ENCODE assay signal across 22 mouse cellular contexts in genomic region chr1:67092473-67092872, GRCm38 (mm10). TPM values are rescaled to one million over a fixed set of nuclear protein-coding genes. Genes with fewer than 3 reads are reported as not detected.
DNase-seq lines count a peak whose midpoint lies in the region; ATAC-seq and TF ChIP-seq lines count a peak whose summit lies in the region.
"Had no signal": no experiment of that assay in that cellular context is flagged by ENCODE, and none has a peak within 500 bp of the region (broad histone marks: within the 10 kb centered on the region; RNA-seq: fewer than 3 reads in every experiment).

No protein-coding gene starts in this region.

- no peak for TF ChIP-seq POLR2A in liver, adult 2 months (IDR thresholded peaks at IDR 0.05; ENCODE audit: extremely low read depth, insufficient read depth, low read length)

- ATAC-seq in liver, embryonic 16.5 days (ENCODE audit: low read depth): peak; percentile 61; the same call in 1 of the 2 replicates
- no peak for ATAC-seq in liver, embryonic 12.5 days
- peak; percentile 78 for ATAC-seq in liver, postnatal 0 days
- ATAC-seq in liver, embryonic 11.5 days (replicated peaks; ENCODE audit: low FRiP score): no peak
- ATAC-seq: activated CD4-positive, CD25-positive, alpha-beta regulatory T cell, adult 4 months; CD4-positive, CD25-positive, alpha-beta regulatory T cell, adult 4 months; Patski had no signal

- H3K9me3 ChIP-seq in liver, embryonic 16.5 days (replicated peaks; ENCODE audit: control insufficient read depth, low read length): no peaks in the 10 kb centered on the region
- no peaks in the 10 kb centered on the region for H3K9me3 ChIP-seq in liver, embryonic 12.5 days (replicated peaks)
- H3K9me3 ChIP-seq in liver, postnatal 0 days (ENCODE audit: low read length): no peaks in the 10 kb centered on the region
- H3K9me3 ChIP-seq in liver, embryonic 11.5 days (ENCODE audit: control insufficient read depth, low read length): no peaks in the 10 kb centered on the region
- H3K9me3 ChIP-seq: G1E had no signal

- H3K4me3 ChIP-seq in liver, adult 2 months (ENCODE audit: insufficient read depth, low read depth, low read length): no peak overlapping the region
- no peak overlapping the region for H3K4me3 ChIP-seq in liver, embryonic 16.5 days (ENCODE audit: low read depth, low read length)
- no peak overlapping the region for H3K4me3 ChIP-seq in liver, embryonic 12.5 days
- H3K4me3 ChIP-seq in liver, postnatal 0 days (ENCODE audit: low read depth, low read length): no peak overlapping the region
- no peak overlapping the region for H3K4me3 ChIP-seq in liver, embryonic 11.5 days (ENCODE audit: low read depth, low read length)

- H3K4me1 ChIP-seq in liver, adult 2 months (ENCODE audit: control insufficient read depth, insufficient read depth, low read length): peaks cover 13% of the 10 kb centered on the region
- H3K4me1 ChIP-seq in liver, embryonic 16.5 days (ENCODE audit: control insufficient read depth, low read depth, low read length): no peaks in the 10 kb centered on the region
- no peaks in the 10 kb centered on the region for H3K4me1 ChIP-seq in liver, embryonic 12.5 days
- no peaks in the 10 kb centered on the region; the same call in 1 of the 2 replicates for H3K4me1 ChIP-seq in liver, postnatal 0 days (ENCODE audit: insufficient read depth)
- H3K4me1 ChIP-seq in liver, embryonic 11.5 days (replicated peaks; ENCODE audit: control insufficient read depth, insufficient read depth, low read length): no peaks in the 10 kb centered on the region

- no peaks in the 10 kb centered on the region for H3K36me3 ChIP-seq in liver, adult 2 months (ENCODE audit: control insufficient read depth, insufficient read depth, low read length)
- no peaks in the 10 kb centered on the region for H3K36me3 ChIP-seq in liver, embryonic 16.5 days (ENCODE audit: control insufficient read depth, insufficient read depth)
- no peaks in the 10 kb centered on the region for H3K36me3 ChIP-seq in liver, embryonic 12.5 days
- H3K36me3 ChIP-seq in liver, postnatal 0 days (replicated peaks; ENCODE audit: insufficient read depth, low read length): no peaks in the 10 kb centered on the region
- H3K36me3 ChIP-seq in liver, embryonic 11.5 days (ENCODE audit: control insufficient read depth, insufficient read depth, low read length): no peaks in the 10 kb centered on the region
- H3K36me3 ChIP-seq: G1E had no signal

- no peak overlapping the region for H3K9ac ChIP-seq in liver, adult 2 months (ENCODE audit: low read depth, low read length)
- no peak overlapping the region for H3K9ac ChIP-seq in liver, embryonic 16.5 days (ENCODE audit: low read depth, low read length)
- no peak overlapping the region for H3K9ac ChIP-seq in liver, embryonic 12.5 days
- no peak overlapping the region for H3K9ac ChIP-seq in liver, postnatal 0 days (replicated peaks)
- H3K9ac ChIP-seq in liver, embryonic 11.5 days (ENCODE audit: low read depth, low read length): no peak overlapping the region

- peak; percentile 38; the same call in 1 of the 2 replicates for TF ChIP-seq EP300 in liver, postnatal 0 days (IDR thresholded peaks at IDR 0.05; ENCODE audit: low read depth)

- TF ChIP-seq CTCF in liver, adult 2 months (IDR thresholded peaks at IDR 0.05; ENCODE audit: low read depth, low read length): no peak
- TF ChIP-seq CTCF in liver, postnatal 0 days (IDR thresholded peaks at IDR 0.05; ENCODE audit: low read depth): no peak

- no peak overlapping the region for H3K4me2 ChIP-seq in liver, embryonic 16.5 days (ENCODE audit: low read depth, low read length)
- H3K4me2 ChIP-seq in liver, embryonic 12.5 days: no peak overlapping the region
- H3K4me2 ChIP-seq in liver, postnatal 0 days (ENCODE audit: low read depth, low read length): no peak overlapping the region
- H3K4me2 ChIP-seq in liver, embryonic 11.5 days: no peak overlapping the region

- DNase-seq in liver, adult 2 months (ENCODE audit: extremely low read depth, low read depth, low spot score): peak; percentile 92
- no peak for DNase-seq in liver
- no peak for DNase-seq in liver, postnatal 0 days
- no peak for DNase-seq in liver, embryonic 11.5 days (ENCODE audit: low spot score)
- DNase-seq: adrenal gland, adult 2 months; adrenal gland, adult 8-10 months; adrenal gland, postnatal 10 days; adrenal gland, postnatal 14 days; adrenal gland, postnatal 25 days; adrenal gland, postnatal 36 days; B cell, adult 2 months; cerebellum, adult 11 months; cerebellum, adult 11-12 months; cerebellum, adult 18-20 months had no signal

- H3K79me2 ChIP-seq in liver, adult 2 months (ENCODE audit: control insufficient read depth, insufficient read depth, low read length): no peaks in the 10 kb centered on the region

- peak overlapping the region; percentile 86 for H3K27ac ChIP-seq in liver, adult 2 months (replicated peaks; ENCODE audit: insufficient read depth, low read depth, low read length)
- peak overlapping the region; percentile 14; the same call in 1 of the 2 replicates for H3K27ac ChIP-seq in liver, embryonic 16.5 days (ENCODE audit: low read length)
- no peak overlapping the region for H3K27ac ChIP-seq in liver, embryonic 12.5 days
- peak overlapping the region; percentile 65 for H3K27ac ChIP-seq in liver, postnatal 0 days (ENCODE audit: low read depth)
- no peak overlapping the region for H3K27ac ChIP-seq in liver, embryonic 11.5 days (ENCODE audit: low read depth, low read length)

- no peaks in the 10 kb centered on the region for H3K27me3 ChIP-seq in liver, adult 2 months (ENCODE audit: control insufficient read depth, insufficient read depth, low read length)
- H3K27me3 ChIP-seq in liver, embryonic 16.5 days (ENCODE audit: control insufficient read depth, insufficient read depth, low read depth, low read length): no peaks in the 10 kb centered on the region
- H3K27me3 ChIP-seq in liver, embryonic 12.5 days (replicated peaks): no peaks in the 10 kb centered on the region
- H3K27me3 ChIP-seq in liver, postnatal 0 days (ENCODE audit: insufficient read depth, low read length): no peaks in the 10 kb centered on the region
- H3K27me3 ChIP-seq in liver, embryonic 11.5 days (replicated peaks; ENCODE audit: control insufficient read depth, insufficient read depth, low read length): no peaks in the 10 kb centered on the region
- H3K27me3 ChIP-seq: CH12.LX had no signal

- WGBS in liver, adult 2 months: 18% methylated on average over 1 of the region's 1 CpGs
- WGBS in liver, embryonic 16.5 days (ENCODE audit: insufficient replicate concordance): 33% methylated on average over 1 of the region's 1 CpGs
- 56% methylated on average over 1 of the region's 1 CpGs for WGBS in liver, embryonic 12.5 days (ENCODE audit: insufficient replicate concordance)
- 67% methylated on average over 1 of the region's 1 CpGs for WGBS in liver, postnatal 0 days (ENCODE audit: insufficient replicate concordance)
- WGBS in liver, embryonic 11.5 days: 77% methylated on average over 1 of the region's 1 CpGs

RNA-seq across cellular contexts. Expression of gene Cps1, which starts 30.4 kb away (rescaled TPM):
- 3,653 and 4,046 TPM in 2 replicates for total RNA-seq in liver, adult 2 months (2014; rRNA removed)
- polyA plus RNA-seq in liver, adult 2 months (2012; rRNA removed): 745 and 766 TPM in 2 replicates
- 45.2 and 64.7 TPM in 2 replicates for polyA plus RNA-seq in liver, embryonic 16.5 days (2015; fragmentation: Nextera tagmentation; extraction: Ambion mirVana)
- polyA plus RNA-seq in liver, embryonic 12.5 days (2016; fragmentation: Nextera tagmentation; extraction: Ambion mirVana): 0.08 and 0.10 TPM in 2 replicates
- polyA plus RNA-seq in liver, postnatal 0 days (2015; fragmentation: Nextera tagmentation; extraction: Ambion mirVana): 283 and 311 TPM in 2 replicates
- 0.04 and 0.17 TPM in 2 replicates for polyA plus RNA-seq in liver, embryonic 11.5 days (2014; fragmentation: Nextera tagmentation; extraction: Ambion mirVana)
- total RNA-seq: adrenal gland, postnatal 25 days; G1E; MEL had no signal
- polyA plus RNA-seq: activated CD4-positive, CD25-positive, alpha-beta regulatory T cell, adult 4 months; CD4-positive, CD25-positive, alpha-beta regulatory T cell, adult 4 months; G1E; Patski had no signal

RNA-seq across cellular contexts. Expression of gene Lancl1, which starts 53.8 kb away (rescaled TPM):
- 25.5 and 31.1 TPM in 2 replicates for total RNA-seq in liver, adult 2 months (2014; rRNA removed)
- polyA plus RNA-seq in liver, adult 2 months (2012; rRNA removed): 29.5 and 39.2 TPM in 2 replicates
- 21.0 and 21.5 TPM in 2 replicates for polyA plus RNA-seq in liver, embryonic 16.5 days (2015; fragmentation: Nextera tagmentation; extraction: Ambion mirVana)
- polyA plus RNA-seq in liver, embryonic 12.5 days (2016; fragmentation: Nextera tagmentation; extraction: Ambion mirVana): 27.6 and 31.9 TPM in 2 replicates
- 25.5 and 26.8 TPM in 2 replicates for polyA plus RNA-seq in liver, postnatal 0 days (2015; fragmentation: Nextera tagmentation; extraction: Ambion mirVana)
- 48.8 and 49.0 TPM in 2 replicates for polyA plus RNA-seq in liver, embryonic 11.5 days (2014; fragmentation: Nextera tagmentation; extraction: Ambion mirVana)

Comparison
In these comparisons a context has a peak if more than half of its experiments do, and no peak if none do; other contexts are left out.
1. H3K27ac ChIP-seq: peak in liver, adult 2 months (single experiment), liver, embryonic 16.5 days (single experiment) and liver, postnatal 0 days (single experiment); none in liver, embryonic 12.5 days (single experiment) and liver, embryonic 11.5 days (single experiment).
2. ATAC-seq: peak in liver, embryonic 16.5 days (single experiment) and liver, postnatal 0 days (single experiment); none in liver, embryonic 12.5 days (single experiment) and liver, embryonic 11.5 days (single experiment).
3. RNA of gene Cps1, which starts 30.4 kb away (polyA plus RNA-seq): 745 to 766 TPM in liver, adult 2 months, 283 to 311 TPM in liver, postnatal 0 days and 45.2 to 64.7 TPM in liver, embryonic 16.5 days; 0.08 to 0.10 TPM in liver, embryonic 12.5 days and 0.04 to 0.17 TPM in liver, embryonic 11.5 days; every median in the first group is over 10 times any median in the second.